Mouse (Mus musculus): ENCODE results near the gene Psmd1. TPM values are rescaled to one million over a fixed set of nuclear protein-coding genes. Genes with fewer than 3 reads are reported as not detected.

The Psmd1 gene
- total RNA-seq, 2 experiments from 2014 or later, result 95.2 to 101 TPM

DNA sequence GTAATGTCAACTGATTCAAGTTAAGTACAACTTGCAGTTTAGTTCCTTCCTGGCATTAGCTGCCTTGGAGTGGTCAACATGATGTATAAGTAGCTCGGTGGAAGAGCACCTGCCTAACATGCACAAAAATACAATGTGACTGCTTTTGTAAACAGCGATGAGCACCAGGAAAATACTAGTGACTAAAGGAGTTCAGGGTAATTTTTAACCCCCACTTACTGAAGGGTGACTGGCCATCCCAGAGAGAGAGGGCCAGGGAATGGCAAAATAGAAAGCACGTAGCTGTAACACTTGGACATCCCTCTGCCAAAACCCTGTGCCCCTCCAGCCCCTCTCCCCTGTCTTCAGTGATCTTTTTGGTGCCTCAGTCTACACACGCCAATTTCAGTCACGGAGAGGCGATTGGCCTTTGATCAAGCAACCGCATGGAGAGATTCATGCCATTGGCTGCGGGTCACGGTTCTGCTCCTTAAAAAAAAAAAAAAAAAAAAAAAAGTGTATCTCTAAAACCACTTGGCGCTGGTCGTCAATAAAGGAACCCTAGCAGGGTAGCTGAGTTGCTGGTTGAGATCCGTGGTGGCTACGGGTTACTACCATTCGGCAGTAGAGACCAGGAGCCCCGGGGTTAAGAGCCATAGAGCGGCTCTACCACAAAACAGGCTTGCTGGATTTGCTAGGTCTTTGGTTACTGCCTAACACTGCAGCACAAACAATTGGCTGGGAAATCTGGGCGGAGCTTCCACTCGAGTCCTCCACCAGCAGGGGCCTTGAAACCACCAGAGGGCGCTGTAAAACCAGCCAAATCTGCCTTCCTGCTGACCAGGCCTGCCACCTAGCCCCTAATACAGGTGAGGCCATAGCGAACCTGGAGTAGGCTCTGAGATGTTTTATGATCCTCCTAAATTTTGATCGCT lies 5.1 kb upstream of the Psmd1 start:
- DNase-seq, result peak; percentile 96

DNA sequence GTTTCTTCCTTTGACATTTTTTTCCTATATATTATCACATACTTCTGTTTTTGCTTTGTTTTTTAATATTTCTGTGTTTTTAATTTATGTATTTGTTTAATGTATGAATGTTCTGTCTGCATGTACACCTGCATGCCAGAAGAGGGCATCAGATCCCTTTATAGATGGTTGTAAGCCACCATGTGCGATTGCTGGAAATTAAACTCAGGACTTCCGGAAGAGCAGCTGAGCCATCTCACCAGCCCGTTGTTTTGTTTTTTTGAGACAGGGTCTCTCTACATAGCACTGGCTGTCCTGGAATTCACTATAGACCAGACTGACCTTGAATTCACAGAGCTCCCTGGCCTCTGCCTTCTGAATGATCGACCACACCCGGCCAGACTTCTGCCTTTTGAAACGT lies 1.7 kb upstream of the Psmd1 start:
- DNase-seq, result no peak

DNA sequence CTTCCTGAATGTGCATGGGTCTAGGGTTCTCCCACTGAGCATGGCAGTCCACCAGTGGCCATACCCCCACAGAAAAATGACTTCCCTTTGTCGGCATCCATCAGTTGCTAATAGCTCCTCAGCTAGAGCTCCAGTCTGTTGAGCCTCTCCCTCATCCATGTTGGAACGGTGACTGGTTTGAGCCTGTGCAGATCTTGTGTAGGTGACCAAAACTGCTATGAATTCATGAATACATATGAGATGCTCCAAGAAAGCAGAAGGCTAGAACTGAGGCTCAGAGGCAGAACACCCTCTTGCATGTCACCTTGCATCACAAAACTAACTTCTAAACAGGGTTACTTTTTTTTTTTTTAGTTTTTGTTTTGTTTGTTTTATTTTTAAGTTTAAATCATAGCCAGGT lies 12.4 kb downstream of the Psmd1 start:
- DNase-seq, result no peak

DNA sequence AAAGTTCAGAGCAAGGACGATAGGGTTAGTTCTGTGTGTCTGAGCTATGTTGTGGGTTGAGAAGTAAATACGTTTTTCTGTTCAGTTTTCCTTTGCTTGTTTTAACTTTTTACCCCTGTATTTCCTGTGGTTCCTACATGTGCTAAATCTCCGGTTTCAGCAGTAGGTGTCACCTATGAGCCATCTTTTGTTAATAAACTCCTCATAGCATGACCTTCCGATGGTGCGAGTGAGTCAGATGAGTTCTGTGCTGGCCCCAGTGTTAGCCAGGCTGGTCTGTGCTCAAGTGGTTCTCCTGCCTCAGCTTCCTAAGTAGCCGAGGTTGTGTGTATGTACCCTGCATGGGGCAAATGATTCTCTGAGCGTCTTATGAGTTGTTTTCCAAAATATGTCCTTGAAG lies 30.2 kb downstream of the Psmd1 start:
- peak; percentile 9 for DNase-seq

DNA sequence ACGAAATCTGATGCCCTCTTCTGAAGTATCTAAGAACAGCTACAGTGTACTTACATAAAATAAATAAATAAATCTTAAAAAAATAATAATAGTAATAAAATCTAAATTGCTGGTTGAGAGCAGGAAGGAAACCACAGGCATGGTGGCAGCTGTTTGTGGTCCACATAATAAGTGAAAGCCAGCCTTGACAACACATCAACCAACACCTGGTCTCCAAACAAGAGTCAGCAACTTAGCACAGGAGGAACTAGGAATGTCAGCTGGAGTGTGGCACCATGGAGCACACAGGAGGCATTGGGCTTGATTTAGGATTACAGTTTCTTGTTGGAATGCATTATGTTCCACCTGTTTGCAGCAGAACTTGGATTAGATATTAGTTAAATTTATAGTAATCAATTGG lies 40.9 kb downstream of the Psmd1 start:
- DNase-seq, result no peak

DNA sequence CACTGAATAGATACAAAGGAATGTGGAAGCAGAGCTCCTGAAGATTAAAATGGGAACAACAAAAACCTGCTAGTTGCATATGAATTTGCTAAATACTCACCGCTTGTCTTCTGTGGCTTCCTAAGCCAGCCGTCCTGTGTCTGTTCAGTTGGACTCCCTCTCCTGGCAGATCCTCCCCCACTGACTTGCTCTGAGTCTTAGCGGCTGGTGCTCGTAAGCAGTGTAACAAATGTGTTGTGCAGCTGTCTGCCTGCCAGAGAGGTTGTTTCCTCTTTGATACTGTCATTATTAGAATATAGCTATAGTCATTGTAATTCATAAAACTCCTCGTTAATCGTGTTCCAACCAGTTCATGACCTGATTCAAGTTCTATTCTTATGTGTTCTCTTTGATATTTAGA lies 47.6 kb downstream of the Psmd1 start, which contains the start of gene Htr2b:
TSS of gene Htr2b (minus strand) at position 192 of the 400 bp plus-strand sequence.
- DNase-seq, result peak; percentile 29

DNA sequence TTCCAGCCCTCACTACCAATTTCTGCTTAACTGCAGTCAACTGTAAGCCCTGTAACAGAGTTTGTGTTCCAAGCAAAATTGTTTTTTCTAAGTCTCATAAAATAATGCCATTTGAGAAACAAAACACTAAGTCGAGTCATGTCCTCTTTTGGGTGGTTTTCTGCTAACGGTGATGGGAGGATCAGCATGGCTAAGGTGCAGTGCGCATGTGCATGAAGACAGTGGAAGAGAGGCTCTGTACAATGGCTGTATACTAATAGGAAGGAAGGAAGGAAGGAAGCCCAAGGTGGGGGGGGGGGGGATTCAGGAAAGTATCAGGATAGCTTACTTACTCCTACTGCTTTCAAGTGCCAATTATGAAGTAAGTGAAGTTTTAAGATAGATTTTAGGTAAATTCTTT lies 50.0 kb downstream of the Psmd1 start:
- DNase-seq, result no peak

DNA sequence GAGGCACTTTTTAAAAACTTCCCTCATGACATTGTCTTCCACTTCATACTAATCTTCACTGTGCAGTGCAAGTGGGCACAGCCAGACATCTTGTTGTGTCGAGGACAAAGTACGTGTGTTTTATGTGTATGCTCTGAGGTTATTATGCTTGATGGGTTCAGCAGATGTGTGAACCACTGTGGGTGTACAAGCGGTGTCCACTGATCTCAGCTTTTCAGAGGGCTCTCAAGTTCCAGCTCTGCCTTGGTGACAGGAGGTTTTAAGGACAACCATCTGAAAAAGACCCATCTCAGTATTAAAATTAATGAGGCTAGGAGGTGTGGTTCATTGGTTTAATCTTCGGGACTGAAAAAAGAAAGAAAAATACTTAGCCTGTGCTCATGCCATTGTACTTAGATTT lies 55.4 kb downstream of the Psmd1 start:
- DNase-seq, result no peak

DNA sequence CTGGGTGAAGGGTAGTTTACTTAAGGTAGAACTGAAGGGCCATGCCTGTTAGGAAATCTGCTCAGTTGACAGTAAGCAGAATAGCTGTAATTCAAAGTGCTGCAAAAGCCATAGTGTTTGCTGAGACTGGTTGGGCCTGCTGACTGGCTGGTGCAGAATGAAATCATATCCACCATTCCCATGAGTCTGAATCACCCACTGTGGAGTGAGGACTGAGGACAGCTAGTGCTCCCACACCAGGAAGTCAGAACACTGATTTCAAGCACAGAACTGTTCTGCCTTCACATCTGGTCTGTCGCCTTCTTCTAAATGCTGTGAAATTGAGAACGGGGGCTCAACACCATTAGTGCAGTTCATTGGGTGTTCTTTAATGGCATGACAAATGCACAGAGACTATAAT lies 61.8 kb downstream of the Psmd1 start:
- DNase-seq, result no peak

DNA sequence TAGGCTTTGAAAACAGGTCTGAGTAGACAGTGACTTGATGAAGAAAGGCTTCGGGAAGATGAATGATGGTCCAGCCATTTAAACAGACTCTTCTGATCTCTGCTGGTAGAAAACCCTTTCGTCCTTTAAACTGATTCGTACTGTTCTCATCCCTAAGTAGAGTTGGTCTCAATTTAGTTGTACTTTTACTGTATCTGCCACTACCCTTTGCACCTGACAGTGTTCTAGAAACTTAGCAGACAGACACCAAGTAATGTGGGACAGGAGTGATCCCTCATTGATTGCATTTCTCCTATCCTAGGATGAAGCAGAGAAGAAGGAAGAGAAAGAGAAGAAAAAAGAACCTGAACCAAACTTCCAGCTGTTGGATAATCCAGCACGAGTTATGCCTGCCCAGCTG lies 69.2 kb downstream of the Psmd1 start, which contains the start of gene Gm21972:
TSS of gene Gm21972 (plus strand) at position 301 of the 400 bp plus-strand sequence.
- no peak for DNase-seq

DNA sequence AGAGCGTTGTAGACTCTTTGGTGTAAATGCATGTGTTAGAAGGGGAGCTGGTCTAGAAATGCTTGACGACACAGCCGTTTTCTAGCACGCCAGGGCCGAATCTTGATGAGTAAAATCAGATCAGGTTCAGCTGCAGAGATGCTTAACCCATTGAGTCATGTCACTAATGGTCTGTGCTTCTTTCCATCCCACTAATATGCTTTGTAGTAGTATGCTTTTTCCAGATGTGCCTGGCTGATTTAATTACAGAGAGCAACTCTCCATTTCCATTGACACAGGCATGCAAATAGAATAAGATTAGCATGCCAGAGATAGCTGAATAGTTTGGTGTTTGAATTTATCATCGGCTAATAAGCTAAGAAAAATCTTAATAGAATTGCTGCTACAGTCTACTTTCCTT lies 71.1 kb downstream of the Psmd1 start:
- no peak for DNase-seq

DNA sequence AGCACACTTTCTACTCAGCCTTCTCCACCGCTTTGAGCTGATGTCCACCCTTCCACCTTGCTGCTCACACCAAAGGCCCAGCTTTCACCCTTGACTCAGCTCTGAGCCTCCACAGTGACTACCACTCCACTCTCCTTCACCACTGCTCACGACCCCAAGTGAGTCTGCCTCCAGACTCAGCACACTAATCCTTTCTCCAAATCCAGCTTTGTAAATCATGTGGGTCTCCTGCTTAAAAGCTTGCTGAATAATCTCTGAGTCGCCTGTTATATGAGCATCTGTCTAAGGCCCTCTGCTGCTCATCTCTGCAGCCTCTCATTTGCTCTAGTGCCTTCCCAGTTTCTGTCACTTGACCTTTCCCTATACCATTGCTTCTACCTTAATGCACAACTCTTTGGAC lies 76.9 kb downstream of the Psmd1 start:
- no peak for DNase-seq

DNA sequence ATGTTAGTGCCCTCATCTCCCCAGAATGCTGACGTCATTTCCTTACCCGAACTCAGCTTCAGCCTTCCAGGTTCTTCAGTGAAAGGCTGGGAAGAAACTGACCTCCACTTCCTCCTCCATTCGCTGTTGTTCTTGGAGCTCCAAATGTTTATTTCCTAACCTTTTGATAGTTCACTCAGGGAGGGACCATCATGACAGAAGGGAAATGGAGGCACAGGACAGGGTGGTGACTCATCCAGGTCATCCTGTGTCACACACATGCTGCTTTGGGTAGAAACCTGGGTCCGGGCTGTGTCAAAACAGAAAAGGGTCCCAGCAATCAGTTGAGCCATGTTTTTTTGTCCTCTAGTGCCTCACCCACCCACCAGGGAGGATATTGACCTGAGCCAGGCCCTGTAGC lies 79.0 kb downstream of the Psmd1 start:
- DNase-seq, result no peak

DNA sequence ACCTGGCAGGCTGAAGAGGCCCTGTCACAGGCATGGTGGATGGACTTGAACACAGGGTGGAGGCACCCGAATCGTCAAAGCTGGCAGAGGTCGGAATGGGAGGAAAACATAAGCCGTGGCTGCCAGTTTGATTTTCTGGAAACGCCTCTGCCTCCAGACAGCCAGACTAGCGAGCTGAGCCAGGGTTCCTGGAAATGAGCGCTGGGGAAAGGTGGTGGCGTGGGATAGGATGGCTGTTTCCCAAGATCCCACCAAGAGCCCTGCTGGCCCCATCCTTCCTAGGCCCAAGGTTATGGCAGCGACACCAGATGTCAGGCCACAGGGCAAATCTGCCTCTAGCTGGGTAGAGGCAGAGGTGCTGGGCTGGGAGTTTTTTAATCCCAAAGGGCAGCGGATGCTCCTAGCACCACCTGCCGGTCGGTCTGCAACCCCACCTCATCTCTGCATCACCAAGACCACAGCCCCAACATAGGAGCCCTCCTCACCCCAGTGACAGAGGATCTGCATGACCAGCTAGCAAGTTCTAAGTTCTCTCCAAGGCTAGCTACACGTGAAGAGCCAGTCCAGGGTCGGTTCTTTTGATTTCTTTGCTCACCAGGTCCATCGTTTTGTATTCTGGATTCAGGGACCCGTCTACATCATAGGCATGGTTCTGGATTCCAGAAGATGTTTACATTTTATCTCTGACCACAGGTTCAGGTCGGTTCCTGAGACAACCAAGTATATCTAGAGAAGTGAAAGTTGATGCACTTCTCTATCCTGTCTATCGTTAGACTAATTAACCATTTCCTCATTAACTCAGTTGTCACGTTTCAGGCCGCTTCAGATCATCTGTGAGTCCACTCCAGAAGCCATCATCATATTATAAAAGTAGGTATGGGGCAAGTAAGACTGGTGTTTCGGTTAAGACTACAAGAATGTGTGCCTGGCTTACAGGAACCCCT lies 80.1 kb downstream of the Psmd1 start:
- no peak for DNase-seq

DNA sequence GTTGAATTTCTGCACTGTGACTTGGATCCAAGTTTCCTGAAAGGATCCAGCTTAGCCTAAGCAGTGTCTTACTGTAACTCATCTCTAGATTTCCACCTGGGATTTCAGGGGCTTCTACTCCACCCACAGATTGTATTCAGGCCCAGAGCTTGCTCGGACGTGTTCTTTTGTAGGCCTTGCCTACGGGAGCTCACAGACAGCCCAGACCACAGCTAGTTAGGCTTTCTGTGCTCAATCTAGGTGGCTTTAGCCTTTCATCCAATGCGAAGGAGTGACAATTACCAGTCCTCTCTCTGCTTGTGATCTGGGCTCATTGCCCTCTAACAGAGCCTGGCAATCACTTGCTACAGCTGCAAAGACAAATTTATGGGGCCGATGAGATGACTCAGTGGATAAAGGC lies 82.1 kb downstream of the Psmd1 start:
- no peak for DNase-seq

DNA sequence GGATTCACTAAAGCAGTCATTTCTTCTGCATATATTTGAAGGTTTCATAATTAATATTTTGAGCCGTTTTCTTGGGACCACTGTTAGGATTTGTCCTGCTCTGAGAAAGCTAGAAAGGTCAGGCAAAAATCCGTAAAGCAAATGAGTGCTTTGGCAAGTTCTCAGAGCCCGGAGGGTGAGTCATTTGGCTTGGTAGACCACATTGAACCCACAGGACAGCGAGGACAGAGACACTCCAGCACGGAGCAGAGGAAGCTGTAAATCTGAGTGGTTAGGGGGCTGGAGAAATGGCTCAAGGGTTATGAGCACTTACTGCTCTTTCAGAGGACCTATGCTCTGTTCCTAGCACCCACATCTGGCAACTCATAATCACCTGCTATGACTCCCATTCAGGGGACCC lies 83.4 kb downstream of the Psmd1 start:
- peak; percentile 56 for DNase-seq

DNA sequence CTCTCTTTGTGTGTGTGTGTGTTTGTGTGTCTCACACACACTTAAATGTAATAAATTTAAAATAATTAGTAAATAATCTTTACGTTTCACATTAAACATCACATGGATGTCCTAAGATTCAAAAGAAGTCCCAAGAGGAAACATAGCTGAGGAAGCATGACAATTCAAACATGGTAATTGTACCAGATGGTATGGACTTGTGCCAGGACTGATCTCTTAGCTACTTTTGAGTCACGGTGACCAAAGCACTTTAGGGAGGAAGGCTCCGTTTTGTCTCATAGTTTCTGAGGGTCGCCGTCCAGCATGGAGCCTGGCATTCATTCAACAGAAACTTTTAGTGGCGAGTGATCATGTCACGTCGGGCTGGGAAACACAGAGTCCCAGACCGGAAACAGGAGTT lies 84.0 kb downstream of the Psmd1 start:
- no peak for DNase-seq

DNA sequence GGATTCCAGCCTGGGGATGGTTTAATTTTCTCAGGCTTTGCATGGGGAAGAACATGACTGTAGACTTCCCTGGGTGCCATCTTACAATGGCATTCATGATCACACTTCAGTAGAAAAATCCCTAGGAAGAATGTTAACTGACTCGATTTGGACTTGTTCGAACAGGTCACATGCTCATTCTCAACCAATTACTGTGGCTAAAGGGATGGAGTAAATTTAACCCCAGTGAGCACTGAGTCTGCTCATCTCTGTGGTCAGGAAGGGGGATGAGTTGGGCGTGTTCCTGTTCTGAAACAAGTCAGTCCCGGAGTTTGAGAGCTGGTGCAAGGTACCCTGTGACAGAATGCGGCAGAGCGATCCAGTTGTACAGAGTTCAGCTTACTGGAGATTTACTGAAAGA lies 86.7 kb downstream of the Psmd1 start:
- no peak for DNase-seq

DNA sequence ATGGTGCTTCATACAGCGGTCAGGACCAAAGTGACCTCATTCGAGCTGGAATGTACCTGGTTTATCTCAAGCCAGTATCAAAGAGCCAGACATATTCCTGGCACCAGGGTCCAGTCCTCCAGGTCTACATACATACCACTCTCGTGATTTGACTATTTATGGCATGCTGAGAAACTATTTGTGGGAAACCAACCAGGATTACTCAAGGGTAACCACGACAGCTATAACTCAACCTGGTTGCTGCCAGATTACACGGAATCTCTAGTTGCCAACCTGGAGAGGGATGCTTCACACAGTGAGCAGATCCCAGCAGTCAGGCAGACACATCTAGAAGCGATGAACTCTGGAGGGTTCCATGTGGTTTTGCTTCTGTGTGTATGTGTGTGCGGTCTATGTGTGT lies 87.2 kb downstream of the Psmd1 start:
- DNase-seq, result no peak

DNA sequence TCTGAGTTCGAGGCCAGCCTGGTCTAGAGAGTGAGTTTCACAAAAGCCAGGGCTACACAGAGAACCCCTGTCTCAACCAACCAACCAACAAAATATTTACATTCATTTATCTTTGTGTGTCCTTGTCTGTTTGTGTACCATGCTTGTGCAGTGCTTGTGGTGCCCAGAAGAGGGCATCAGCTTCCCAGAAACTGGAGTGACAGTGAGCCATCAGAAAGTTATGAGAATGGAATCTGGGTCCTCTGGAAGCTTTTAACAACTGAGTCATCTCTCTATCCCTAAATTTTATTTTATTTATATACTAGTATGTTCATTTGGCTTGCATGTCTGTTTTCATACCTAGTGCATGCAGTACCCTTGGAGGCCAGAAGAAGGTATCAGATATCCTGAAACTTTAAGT lies 88.4 kb downstream of the Psmd1 start:
- no peak for DNase-seq

DNA sequence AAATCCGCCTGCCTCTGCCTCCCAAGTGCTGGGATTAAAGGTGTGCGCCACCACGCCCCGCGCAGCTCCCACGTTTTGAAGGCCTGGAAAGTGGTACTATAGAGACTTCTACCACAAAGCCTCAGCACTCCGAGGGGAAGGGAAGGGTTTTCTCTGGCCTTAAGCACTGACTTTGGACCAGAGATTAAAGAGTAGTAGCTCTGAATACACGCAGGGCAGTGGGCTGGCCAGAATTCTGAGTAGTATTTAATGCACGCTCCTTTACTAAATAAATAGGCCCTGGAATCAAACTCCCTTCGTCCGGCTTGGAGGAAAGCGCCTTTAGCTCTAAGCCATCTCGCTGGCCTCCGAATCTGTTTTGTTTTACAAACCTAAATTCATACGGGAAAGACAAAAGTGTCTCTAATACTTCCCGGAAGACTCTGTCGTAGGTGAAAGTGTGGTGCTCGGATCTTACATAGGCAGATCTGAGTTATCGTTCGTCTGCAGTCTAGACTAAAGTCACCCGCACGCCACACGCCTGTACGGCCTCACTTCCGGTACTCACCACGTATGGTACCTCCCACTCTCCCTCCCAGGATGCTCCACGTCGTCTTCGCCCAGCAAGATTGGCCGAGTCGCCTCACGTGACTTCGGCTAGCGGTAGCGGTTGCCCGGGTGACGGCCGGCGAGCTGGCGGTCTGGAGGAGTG lies 90.1 kb downstream of the Psmd1 start, which contains the start of gene Armc9:
TSS of gene Armc9 (plus strand) at position 648 of the 691 bp plus-strand sequence.
- peak; percentile 97 for DNase-seq

DNA sequence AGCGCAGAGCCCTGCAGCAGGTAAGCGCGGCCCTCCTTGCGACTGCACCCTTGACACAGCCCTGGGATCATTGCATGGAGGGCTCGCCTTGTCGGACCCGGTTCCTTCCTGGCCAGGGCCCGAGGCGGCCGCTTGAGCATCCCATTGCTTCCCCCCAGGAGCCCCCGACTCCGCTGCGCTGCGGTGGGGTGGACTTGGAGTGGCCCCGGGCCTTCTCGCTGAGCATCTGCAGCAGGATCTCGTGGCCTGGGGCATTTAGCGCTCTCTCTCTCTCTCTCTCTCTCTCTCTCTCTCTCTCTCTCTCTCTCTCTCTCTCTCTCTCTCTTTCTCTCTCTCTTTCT lies 90.6 kb downstream of the Psmd1 start:
- DNase-seq, result no peak

DNA sequence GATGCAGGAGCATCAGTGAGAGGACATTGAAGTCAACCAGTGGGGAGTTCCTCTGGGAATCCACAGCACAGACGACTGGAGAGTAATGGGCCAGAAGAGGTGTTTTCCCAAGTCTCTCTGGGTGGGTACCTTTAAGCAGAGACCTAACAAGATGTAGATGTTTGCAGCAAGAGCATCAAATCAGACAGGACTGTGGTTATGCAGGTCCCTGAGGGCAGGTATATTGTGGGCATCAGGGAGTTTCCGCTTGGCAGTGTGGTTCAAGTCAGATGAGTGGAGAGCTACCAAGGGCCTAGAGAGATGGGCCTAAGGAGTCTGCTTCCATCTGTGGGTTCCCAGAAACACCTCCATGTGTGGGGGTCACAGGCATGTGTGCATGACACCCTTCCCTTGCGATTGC lies 91.9 kb downstream of the Psmd1 start:
- DNase-seq, result no peak
